Mouse (Mus musculus) cerebellum, postnatal 10 days (tissue): ENCODE measurements at regions not wholly inside any gene's neighbourhood (a gene's known extent, or its start where the extent isn't known, plus 50 kb on each side); places are given as distances from the start of the nearest gene placed in this dataset.

Experiments used
- DNase-seq, 2 experiments: peaks; one replicate each; pipeline ENCODE4 v3.0.0; 2021; ENCODE audit warnings: mixed read lengths in 2 of 2

- no peak for DNase-seq
Measured at GRCm38 (mm10) chr19:24622776-24623175, 51.0 kb upstream of the Tmem252 start.

GRCm38 (mm10) chr19:24622309-24622708 is 51.5 kb upstream of the Tmem252 start:
- DNase-seq: no peak

GRCm38 (mm10) chr19:24621610-24622220 is 52.1 kb upstream of the Tmem252 start:
- DNase-seq: peak; percentile 91 to 93

GRCm38 (mm10) chr19:24615762-24616310 is 58.0 kb upstream of the Tmem252 start:
- DNase-seq: no peak

- DNase-seq: no peak
Measured at GRCm38 (mm10) chr19:24607884-24608283, 52.2 kb upstream of the Pip5k1b start.

- DNase-seq: peak; percentile 8 to 13
Measured at GRCm38 (mm10) chr19:24606390-24606976, 50.8 kb upstream of the Pip5k1b start.
